Mouse (Mus musculus): ENCODE results near the gene H2-Ob. TPM values are rescaled to one million over a fixed set of nuclear protein-coding genes. Genes with fewer than 3 reads are reported as not detected.

Gene H2-Ob
- total and polyA plus RNA-seq, 3 experiments: 13.7 to 31.9 (median 19.9) TPM

DNA sequence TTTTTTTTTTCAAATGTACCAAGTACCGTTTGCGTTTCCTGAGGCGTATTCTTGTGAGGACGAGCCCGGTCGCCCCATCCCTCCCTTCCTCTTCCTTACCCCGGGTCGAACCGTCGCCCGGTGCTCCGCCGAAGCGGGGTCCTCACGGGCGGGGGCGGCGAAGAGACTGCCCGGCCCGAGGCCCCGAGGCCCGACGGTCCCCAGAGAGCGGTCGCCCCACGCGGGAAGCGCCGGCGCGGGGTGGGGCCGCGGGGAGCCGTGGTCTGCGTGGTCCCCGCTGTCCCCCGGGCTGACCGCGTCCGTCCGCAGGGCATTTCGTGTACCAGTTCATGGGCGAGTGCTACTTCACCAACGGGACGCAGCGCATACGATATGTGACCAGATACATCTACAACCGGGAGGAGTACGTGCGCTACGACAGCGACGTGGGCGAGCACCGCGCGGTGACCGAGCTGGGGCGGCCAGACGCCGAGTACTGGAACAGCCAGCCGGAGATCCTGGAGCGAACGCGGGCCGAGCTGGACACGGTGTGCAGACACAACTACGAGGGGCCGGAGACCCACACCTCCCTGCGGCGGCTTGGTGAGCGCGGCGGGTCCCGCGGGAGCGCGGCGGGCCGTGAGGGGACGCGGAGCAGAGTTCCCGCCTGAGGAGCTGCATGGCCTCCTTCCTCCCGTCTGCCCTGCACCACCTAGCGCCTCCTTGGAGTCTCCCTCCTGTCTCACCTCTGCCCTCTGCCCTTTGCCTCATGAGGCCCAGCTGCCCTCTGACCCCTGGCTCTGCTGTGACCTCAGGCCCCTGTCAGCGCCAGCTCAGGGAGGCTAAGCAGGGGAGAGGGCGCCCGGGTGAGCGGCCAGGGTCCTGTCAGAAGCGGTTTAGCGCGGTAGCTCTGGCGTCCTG is 26.0 kb downstream of the H2-Ob start:
- H3K4me3 ChIP-seq (replicated peaks in 1 of 3; ENCODE audit: low read depth in 2 of 3, low read length in 2 of 3, poor library complexity in 1 of 3): peak overlapping the region; percentile 78 to 96 (median 95)
- in situ Hi-C loops (cut with MboI; ENCODE audit: low pct_ligation_motif_present, low pct_unique_long_range_greater_than_20kb, low sequenced_read_pairs): no loop called here
- H3K9me3 ChIP-seq (replicated peaks; ENCODE audit: low read length): no peaks in the 10 kb centered on the region
- DNase-seq (ENCODE audit: extremely low read depth): no peak
- peak overlapping the region; percentile 52 for H3K4me2 ChIP-seq (ENCODE audit: insufficient read depth, low read depth, poor library complexity, severe bottlenecking)
- H3K9ac ChIP-seq (ENCODE audit: insufficient read depth, low read depth): peak overlapping the region; percentile 98
- H3K4me1 ChIP-seq (ENCODE audit: control insufficient read depth in 1 of 2, insufficient read depth in 2 of 2): peaks cover 6 to 45% of the 10 kb centered on the region in 2 experiments
- TF ChIP-seq CHD2 (IDR thresholded peaks at IDR 0.05; ENCODE audit: low read length) (peak; percentile 78; the same call in 1 of the 2 replicates), HCFC1 (IDR thresholded peaks at IDR 0.05; ENCODE audit: low read depth, low read length) (peak; percentile 15; the same call in 1 of the 2 replicates), MAFK (IDR thresholded peaks at IDR 0.05; ENCODE audit: insufficient replicate concordance, low read length) (no peak), UBTF (IDR thresholded peaks at IDR 0.05; ENCODE audit: low read depth, low read length) (0 out of 2 replicates have a peak, but pooled peaks have one; percentile 21)
- H3K79me2 ChIP-seq (replicated peaks; ENCODE audit: control insufficient read depth, extremely low read depth, insufficient read depth, poor library complexity, severe bottlenecking): peaks cover 9% of the 10 kb centered on the region; the same call in 1 of the 2 replicates
- H3K27me3 ChIP-seq (replicated peaks): no peaks in the 10 kb centered on the region
- peak overlapping the region; percentile 82 for H3K27ac ChIP-seq (ENCODE audit: insufficient read depth, low read depth)
- peaks cover 21 to 39% of the 10 kb centered on the region in 2 experiments for H3K36me3 ChIP-seq (replicated peaks in 1 of 2; ENCODE audit: control insufficient read depth in 1 of 2, insufficient read depth in 1 of 2, low read length in 1 of 2)
- dilution Hi-C loops (cut with MboI; ENCODE audit: extremely low pct_ligation_motif_present, extremely low pct_unique_long_range_greater_than_20kb, low sequenced_read_pairs): no loop called here

DNA sequence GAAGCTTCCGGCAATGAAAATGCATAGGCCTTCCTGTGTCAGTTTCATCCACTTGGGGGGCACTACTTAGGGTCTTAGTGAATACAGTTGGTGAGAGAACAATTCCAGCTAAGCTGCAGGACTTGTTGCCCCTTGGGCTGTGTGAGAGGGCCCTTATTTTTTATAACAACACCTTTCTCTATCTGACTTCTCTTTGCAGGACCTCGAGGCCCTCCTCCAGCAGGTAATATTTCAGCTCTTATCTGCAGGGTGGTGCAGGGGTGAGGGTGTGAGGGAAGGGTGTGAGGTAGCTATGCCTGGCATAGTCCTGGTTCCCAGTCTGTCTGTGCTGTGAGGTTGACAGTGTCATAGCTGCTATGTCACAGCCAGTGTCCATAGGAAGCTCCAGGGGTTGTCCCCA is 29.6 kb downstream of the H2-Ob start:
- dilution Hi-C loops (cut with MboI; ENCODE audit: extremely low pct_ligation_motif_present, extremely low pct_unique_long_range_greater_than_20kb, low sequenced_read_pairs): no loop called here
- in situ Hi-C loops (cut with MboI; ENCODE audit: low pct_ligation_motif_present, low pct_unique_long_range_greater_than_20kb, low sequenced_read_pairs): no loop called here
- Histone ChIP-seq H3K4me2 (ENCODE audit: insufficient read depth, low read depth, poor library complexity, severe bottlenecking) (no peak overlapping the region), H3K27ac (ENCODE audit: insufficient read depth, low read depth) (no peak overlapping the region), H3K79me2 (replicated peaks; ENCODE audit: control insufficient read depth, extremely low read depth, insufficient read depth, poor library complexity, severe bottlenecking) (peaks cover 6% of the 10 kb centered on the region; the same call in 1 of the 2 replicates), H3K9ac (ENCODE audit: insufficient read depth, low read depth) (no peak overlapping the region), H3K9me3 (replicated peaks; ENCODE audit: low read length) (no peaks in the 10 kb centered on the region), H3K4me1 (ENCODE audit: control insufficient read depth in 1 of 2, insufficient read depth in 2 of 2) (peaks cover 0 to 19% of the 10 kb centered on the region in 2 experiments; a peak in 2 of 4 replicates), H3K4me3 (replicated peaks in 1 of 3; ENCODE audit: low read depth in 2 of 3, low read length in 2 of 3, poor library complexity in 1 of 3) (no peak overlapping the region), H3K27me3 (replicated peaks) (no peaks in the 10 kb centered on the region), H3K36me3 (replicated peaks in 1 of 2; ENCODE audit: control insufficient read depth in 1 of 2, insufficient read depth in 1 of 2, low read length in 1 of 2) (peaks cover 21 to 52% of the 10 kb centered on the region in 2 experiments)
- DNase-seq (ENCODE audit: extremely low read depth): no peak
- no peak for TF ChIP-seq MYC (IDR thresholded peaks at IDR 0.05; ENCODE audit: low read depth, low read length)
- no peak for TF ChIP-seq POLR2A (IDR thresholded peaks at IDR 0.05; ENCODE audit: low read depth, low read length)
- TF ChIP-seq SMC3 (IDR thresholded peaks at IDR 0.05; ENCODE audit: low read depth, low read length): no peak
- no peak for TF ChIP-seq CTCF (conservative IDR thresholded peaks at IDR 0.05 in 1 of 2, IDR thresholded peaks at IDR 0.05 in 1 of 2; ENCODE audit: low read depth in 2 of 2, low read length in 2 of 2)
- TF ChIP-seq UBTF (IDR thresholded peaks at IDR 0.05; ENCODE audit: low read depth, low read length): no peak
- no peak for TF ChIP-seq CHD2 (IDR thresholded peaks at IDR 0.05; ENCODE audit: low read length)
- no peak for TF ChIP-seq MAFK (IDR thresholded peaks at IDR 0.05; ENCODE audit: insufficient replicate concordance, low read length)
- no peak for TF ChIP-seq JUN (IDR thresholded peaks at IDR 0.05; ENCODE audit: insufficient read depth, low read depth, low read length)
- TF ChIP-seq EP300 (IDR thresholded peaks at IDR 0.05; ENCODE audit: low read length): no peak
- TF ChIP-seq NELFE (IDR thresholded peaks at IDR 0.05; ENCODE audit: low read depth, low read length): no peak
- no peak for TF ChIP-seq JUND (conservative IDR thresholded peaks at IDR 0.05; ENCODE audit: low read depth, low read length)
- TF ChIP-seq ZMIZ1 (IDR thresholded peaks at IDR 0.05; ENCODE audit: low read depth, low read length): no peak
- no peak for TF ChIP-seq IRF4 (IDR thresholded peaks at IDR 0.05; ENCODE audit: low read depth, low read length)

All from CH12.LX (cell line).